Comparison of ENCODE assay signal across 8 mouse cellular contexts in genomic region chr7:18910241-18910831, GRCm38 (mm10). TPM values are rescaled to one million over a fixed set of nuclear protein-coding genes. Genes with fewer than 3 reads are reported as not detected.
DNase-seq lines count a peak whose midpoint lies in the region; ATAC-seq and TF ChIP-seq lines count a peak whose summit lies in the region.

TSS of gene Ccdc61 (minus strand) at chr7:18910415.

- peak; percentile 100 for ATAC-seq in forebrain, embryonic 12.5 days (ENCODE audit: low FRiP score)
- peak; percentile 99 for ATAC-seq in heart, postnatal 0 days (ENCODE audit: insufficient read depth, low read depth)
- ATAC-seq in liver, embryonic 16.5 days (ENCODE audit: low read depth): peak; percentile 99
- peak; percentile 99 for ATAC-seq in neural tube, embryonic 13.5 days (ENCODE audit: low read depth)

- under 1% methylated on average over 33 of the region's 33 CpGs for WGBS in forebrain, embryonic 12.5 days
- WGBS in heart, postnatal 0 days: 0% methylated on average over 33 of the region's 33 CpGs
- under 1% methylated on average over 33 of the region's 33 CpGs for WGBS in liver, embryonic 16.5 days (ENCODE audit: insufficient replicate concordance)
- under 1% methylated on average over 33 of the region's 33 CpGs for WGBS in neural tube, embryonic 13.5 days

- H3K4me1 ChIP-seq in E14TG2a.4 (replicated peaks; ENCODE audit: low read depth, low read length): peaks cover 45% of the 10 kb centered on the region
- peaks cover 23% of the 10 kb centered on the region for H3K4me1 ChIP-seq in forebrain, embryonic 12.5 days
- H3K4me1 ChIP-seq in heart, postnatal 0 days (ENCODE audit: control insufficient read depth, insufficient read depth): peaks cover 11% of the 10 kb centered on the region; the same call in 1 of the 2 replicates
- H3K4me1 ChIP-seq in liver, embryonic 16.5 days (ENCODE audit: control insufficient read depth, low read depth, low read length): peaks cover 15% of the 10 kb centered on the region
- H3K4me1 ChIP-seq in neural tube, embryonic 13.5 days (replicated peaks): peaks cover 25% of the 10 kb centered on the region
- peaks cover 7% of the 10 kb centered on the region for H3K4me1 ChIP-seq in testis, adult 2 months (ENCODE audit: control insufficient read depth, insufficient read depth, low read length)

- peaks cover 22% of the 10 kb centered on the region for H3K36me3 ChIP-seq in E14TG2a.4 (ENCODE audit: insufficient read depth, low read length)
- no peaks in the 10 kb centered on the region for H3K36me3 ChIP-seq in forebrain, embryonic 12.5 days (replicated peaks)
- H3K36me3 ChIP-seq in heart, postnatal 0 days (replicated peaks; ENCODE audit: control insufficient read depth, insufficient read depth, low read length): 0 out of 2 replicates have a peak, but pooled peaks cover 5% of the 10 kb centered on the region
- no peaks in the 10 kb centered on the region for H3K36me3 ChIP-seq in liver, embryonic 16.5 days (ENCODE audit: control insufficient read depth, insufficient read depth)
- no peaks in the 10 kb centered on the region for H3K36me3 ChIP-seq in neural tube, embryonic 13.5 days
- H3K36me3 ChIP-seq in testis, adult 2 months (ENCODE audit: control insufficient read depth, insufficient read depth, low read length): no peaks in the 10 kb centered on the region

- DNase-seq in c-Kit-positive CD71-positive TER-119-positive erythroid progenitor cells, embryonic 14.5 days (ENCODE audit: low spot score): peak; percentile 98
- peak; percentile 99 for DNase-seq in heart, postnatal 0 days (ENCODE audit: low spot score)
- peak; percentile 96 to 97 for DNase-seq in kidney, postnatal 4 days

- no peaks in the 10 kb centered on the region for H3K9me3 ChIP-seq in E14TG2a.4 (ENCODE audit: low read length)
- H3K9me3 ChIP-seq in forebrain, embryonic 12.5 days: no peaks in the 10 kb centered on the region
- H3K9me3 ChIP-seq in heart, postnatal 0 days (replicated peaks; ENCODE audit: control insufficient read depth, low read length): no peaks in the 10 kb centered on the region
- no peaks in the 10 kb centered on the region for H3K9me3 ChIP-seq in liver, embryonic 16.5 days (replicated peaks; ENCODE audit: control insufficient read depth, low read length)
- no peaks in the 10 kb centered on the region for H3K9me3 ChIP-seq in neural tube, embryonic 13.5 days

- no peak for TF ChIP-seq CTCF in E14TG2a.4 (conservative IDR thresholded peaks at IDR 0.05; ENCODE audit: low read length)
- no peak for TF ChIP-seq CTCF in heart, postnatal 0 days (IDR thresholded peaks at IDR 0.05; ENCODE audit: low read depth)
- no peak for TF ChIP-seq CTCF in testis, adult 2 months (IDR thresholded peaks at IDR 0.05; ENCODE audit: control insufficient read depth, insufficient read depth, insufficient replicate concordance, low read depth, low read length)

- peak; percentile 75 for TF ChIP-seq EP300 in heart, postnatal 0 days (IDR thresholded peaks at IDR 0.05; ENCODE audit: low read depth)

- H3K4me2 ChIP-seq in forebrain, embryonic 12.5 days: peak within 1 kb of the TSS; percentile 66
- peak within 1 kb of the TSS; percentile 67 for H3K4me2 ChIP-seq in heart, postnatal 0 days (ENCODE audit: low read depth, low read length)
- H3K4me2 ChIP-seq in liver, embryonic 16.5 days (ENCODE audit: low read depth, low read length): peak within 1 kb of the TSS; percentile 80
- peak within 1 kb of the TSS; percentile 75 for H3K4me2 ChIP-seq in neural tube, embryonic 13.5 days

- peak within 1 kb of the TSS; percentile 65 for H3K9ac ChIP-seq in forebrain, embryonic 12.5 days
- H3K9ac ChIP-seq in heart, postnatal 0 days (replicated peaks; ENCODE audit: low read depth, low read length): peak within 1 kb of the TSS; percentile 57
- H3K9ac ChIP-seq in liver, embryonic 16.5 days (ENCODE audit: low read depth, low read length): peak within 1 kb of the TSS; percentile 67
- peak within 1 kb of the TSS; percentile 67 for H3K9ac ChIP-seq in neural tube, embryonic 13.5 days

- H3K4me3 ChIP-seq in E14TG2a.4 (replicated peaks; ENCODE audit: low read length): peak within 1 kb of the TSS; percentile 93
- H3K4me3 ChIP-seq in forebrain, embryonic 12.5 days (replicated peaks): peak within 1 kb of the TSS; percentile 71
- peak within 1 kb of the TSS; percentile 78 for H3K4me3 ChIP-seq in heart, postnatal 0 days (ENCODE audit: low read depth, low read length)
- peak within 1 kb of the TSS; percentile 74 for H3K4me3 ChIP-seq in liver, embryonic 16.5 days (ENCODE audit: low read depth, low read length)
- peak within 1 kb of the TSS; percentile 48 for H3K4me3 ChIP-seq in neural tube, embryonic 13.5 days
- H3K4me3 ChIP-seq in testis, adult 2 months (ENCODE audit: control insufficient read depth, low read depth, low read length): peak within 1 kb of the TSS; percentile 97

- H3K27ac ChIP-seq in forebrain, embryonic 12.5 days: no peak within 1 kb of the TSS
- H3K27ac ChIP-seq in heart, postnatal 0 days (ENCODE audit: low read depth): no peak within 1 kb of the TSS
- H3K27ac ChIP-seq in liver, embryonic 16.5 days (ENCODE audit: low read length): 0 out of 2 replicates have a peak within 1 kb of the TSS, but pooled peaks have one; percentile 3
- H3K27ac ChIP-seq in neural tube, embryonic 13.5 days (replicated peaks): 0 out of 2 replicates have a peak within 1 kb of the TSS, but pooled peaks have one; percentile 53
- H3K27ac ChIP-seq in testis, adult 2 months (ENCODE audit: control insufficient read depth, insufficient read depth, low read depth, low read length): peak within 1 kb of the TSS; percentile 98

- H3K27me3 ChIP-seq in E14TG2a.4 (ENCODE audit: insufficient read depth, low read length): peaks cover 4% of the 10 kb centered on the region
- no peaks in the 10 kb centered on the region for H3K27me3 ChIP-seq in forebrain, embryonic 12.5 days
- H3K27me3 ChIP-seq in heart, postnatal 0 days (ENCODE audit: control insufficient read depth, insufficient read depth, low read length): no peaks in the 10 kb centered on the region
- H3K27me3 ChIP-seq in liver, embryonic 16.5 days (ENCODE audit: control insufficient read depth, insufficient read depth, low read depth, low read length): no peaks in the 10 kb centered on the region
- no peaks in the 10 kb centered on the region for H3K27me3 ChIP-seq in neural tube, embryonic 13.5 days
- no peaks in the 10 kb centered on the region for H3K27me3 ChIP-seq in testis, adult 2 months (ENCODE audit: control insufficient read depth, insufficient read depth, low read length)

- peak; percentile 53 for TF ChIP-seq POLR2A in testis, adult 2 months (IDR thresholded peaks at IDR 0.05; ENCODE audit: control insufficient read depth, low read depth, low read length)

RNA-seq across cellular contexts. Expression of gene Ccdc61, which starts in this region (rescaled TPM):
- polyA plus RNA-seq in forebrain, embryonic 12.5 days (2016; fragmentation: Nextera tagmentation; extraction: Ambion mirVana): 39.7 and 41.0 TPM in 2 replicates
- 26.9 and 30.9 TPM in 2 replicates for total RNA-seq in heart, postnatal 0 days (2014; rRNA removed; ENCODE audit: low replicate concordance)
- 12.7 and 15.5 TPM in 2 replicates for polyA plus RNA-seq in heart, postnatal 0 days (2015; fragmentation: Nextera tagmentation; extraction: Ambion mirVana)
- 7.9 and 8.4 TPM in 2 replicates for polyA plus RNA-seq in liver, embryonic 16.5 days (2015; fragmentation: Nextera tagmentation; extraction: Ambion mirVana)
- polyA plus RNA-seq in neural tube, embryonic 13.5 days (2015; fragmentation: Nextera tagmentation; extraction: Ambion mirVana): 19.7 and 23.0 TPM in 2 replicates
- polyA plus RNA-seq in testis, adult 2 months (2012; rRNA removed): 23.8 and 26.8 TPM in 2 replicates

Comparison
In these comparisons a context has a peak if more than half of its experiments do, and no peak if none do; other contexts are left out.
1. H3K27ac ChIP-seq: peak in liver, embryonic 16.5 days (single experiment), neural tube, embryonic 13.5 days (single experiment) and testis, adult 2 months (single experiment); none in forebrain, embryonic 12.5 days (single experiment) and heart, postnatal 0 days (single experiment).
2. Peak in every context shown above with its lines, with median percentiles within 50 percentile points of each other: H3K4me3 ChIP-seq, DNase-seq, ATAC-seq, H3K4me2 ChIP-seq and H3K9ac ChIP-seq.